Mouse (Mus musculus): ENCODE data around the gene Stk39. TPM values are rescaled to one million over a fixed set of nuclear protein-coding genes. Genes with fewer than 3 reads are reported as not detected.

The Stk39 gene
- polyA plus RNA-seq, 1 experiment from 2014 or later: 1.3 TPM

- no peak overlapping the region for H3K4me2 ChIP-seq (ENCODE audit: low read depth, low read length)
- H3K27ac ChIP-seq (ENCODE audit: low read length): no peak overlapping the region
- WGBS (ENCODE audit: insufficient replicate concordance): 42% methylated on average over 19 of the region's 19 CpGs
These were observed 6.6 kb downstream of the Stk39 start for GRCm38 (mm10) chr2:68465266-68466123.

GRCm38 (mm10) chr2:68464456-68464855 is 7.6 kb downstream of the Stk39 start:
- no peak overlapping the region for H3K9ac ChIP-seq (ENCODE audit: low read depth, low read length)
- peaks cover 2% of the 10 kb centered on the region for H3K27me3 ChIP-seq (ENCODE audit: control insufficient read depth, insufficient read depth, low read depth, low read length)
- ATAC-seq (ENCODE audit: low read depth): no peak
- no peak overlapping the region for H3K4me2 ChIP-seq (ENCODE audit: low read depth, low read length)
- H3K4me1 ChIP-seq (ENCODE audit: control insufficient read depth, low read depth, low read length): no peaks in the 10 kb centered on the region
- no peak overlapping the region for H3K4me3 ChIP-seq (ENCODE audit: low read depth, low read length)
- no peak overlapping the region for H3K27ac ChIP-seq (ENCODE audit: low read length)
- no peaks in the 10 kb centered on the region for H3K9me3 ChIP-seq (replicated peaks; ENCODE audit: control insufficient read depth, low read length)
- WGBS (ENCODE audit: insufficient replicate concordance): 76% methylated on average over 4 of the region's 4 CpGs
- no peaks in the 10 kb centered on the region for H3K36me3 ChIP-seq (ENCODE audit: control insufficient read depth, insufficient read depth)

More at GRCm38 (mm10) chr2:68465266-68466123, 6.6 kb downstream of the Stk39 start:
- ATAC-seq (ENCODE audit: low read depth): no peak
- no peaks in the 10 kb centered on the region for H3K4me1 ChIP-seq (ENCODE audit: control insufficient read depth, low read depth, low read length)
- peaks cover 9% of the 10 kb centered on the region for H3K27me3 ChIP-seq (ENCODE audit: control insufficient read depth, insufficient read depth, low read depth, low read length)
- H3K9me3 ChIP-seq (replicated peaks; ENCODE audit: control insufficient read depth, low read length): no peaks in the 10 kb centered on the region
- no peak overlapping the region for H3K4me3 ChIP-seq (ENCODE audit: low read depth, low read length)
- H3K36me3 ChIP-seq (ENCODE audit: control insufficient read depth, insufficient read depth): no peaks in the 10 kb centered on the region
- H3K9ac ChIP-seq (ENCODE audit: low read depth, low read length): no peak overlapping the region

- Histone ChIP-seq H3K4me3 (ENCODE audit: low read depth, low read length) (no peak overlapping the region), H3K4me2 (ENCODE audit: low read depth, low read length) (no peak overlapping the region), H3K9me3 (replicated peaks; ENCODE audit: control insufficient read depth, low read length) (no peaks in the 10 kb centered on the region), H3K27me3 (ENCODE audit: control insufficient read depth, insufficient read depth, low read depth, low read length) (no peaks in the 10 kb centered on the region), H3K9ac (ENCODE audit: low read depth, low read length) (no peak overlapping the region), H3K27ac (ENCODE audit: low read length) (no peak overlapping the region), H3K36me3 (ENCODE audit: control insufficient read depth, insufficient read depth) (no peaks in the 10 kb centered on the region), H3K4me1 (ENCODE audit: control insufficient read depth, low read depth, low read length) (no peaks in the 10 kb centered on the region)
- no peak for ATAC-seq (ENCODE audit: low read depth)
- 54% methylated on average over 4 of the region's 4 CpGs for WGBS (ENCODE audit: insufficient replicate concordance)
These were observed 8.3 kb downstream of the Stk39 start for GRCm38 (mm10) chr2:68463801-68464200.

GRCm38 (mm10) chr2:68458115-68458514 is 14.0 kb downstream of the Stk39 start:
- Histone ChIP-seq H3K4me2 (ENCODE audit: low read depth, low read length) (no peak overlapping the region), H3K4me3 (ENCODE audit: low read depth, low read length) (no peak overlapping the region), H3K9ac (ENCODE audit: low read depth, low read length) (no peak overlapping the region), H3K4me1 (ENCODE audit: control insufficient read depth, low read depth, low read length) (no peaks in the 10 kb centered on the region), H3K36me3 (ENCODE audit: control insufficient read depth, insufficient read depth) (no peaks in the 10 kb centered on the region), H3K27me3 (ENCODE audit: control insufficient read depth, insufficient read depth, low read depth, low read length) (no peaks in the 10 kb centered on the region), H3K9me3 (replicated peaks; ENCODE audit: control insufficient read depth, low read length) (no peaks in the 10 kb centered on the region), H3K27ac (ENCODE audit: low read length) (no peak overlapping the region)
- ATAC-seq (ENCODE audit: low read depth): no peak
- WGBS (ENCODE audit: insufficient replicate concordance): 58% methylated on average over 5 of the region's 5 CpGs

- H3K4me3 ChIP-seq (ENCODE audit: low read depth, low read length): no peak overlapping the region
- H3K36me3 ChIP-seq (ENCODE audit: control insufficient read depth, insufficient read depth): no peaks in the 10 kb centered on the region
- H3K4me2 ChIP-seq (ENCODE audit: low read depth, low read length): no peak overlapping the region
- no peak for ATAC-seq (ENCODE audit: low read depth)
- H3K27ac ChIP-seq (ENCODE audit: low read length): no peak overlapping the region
- H3K9ac ChIP-seq (ENCODE audit: low read depth, low read length): no peak overlapping the region
- H3K4me1 ChIP-seq (ENCODE audit: control insufficient read depth, low read depth, low read length): no peaks in the 10 kb centered on the region
- WGBS (ENCODE audit: insufficient replicate concordance): 54% methylated on average over 6 of the region's 6 CpGs
- no peaks in the 10 kb centered on the region for H3K27me3 ChIP-seq (ENCODE audit: control insufficient read depth, insufficient read depth, low read depth, low read length)
- no peaks in the 10 kb centered on the region for H3K9me3 ChIP-seq (replicated peaks; ENCODE audit: control insufficient read depth, low read length)
These were observed 14.5 kb downstream of the Stk39 start for GRCm38 (mm10) chr2:68457455-68458032.

GRCm38 (mm10) chr2:68456899-68457298 is 15.2 kb downstream of the Stk39 start:
- H3K9me3 ChIP-seq (replicated peaks; ENCODE audit: control insufficient read depth, low read length): no peaks in the 10 kb centered on the region
- H3K36me3 ChIP-seq (ENCODE audit: control insufficient read depth, insufficient read depth): no peaks in the 10 kb centered on the region
- 51% methylated on average over 6 of the region's 6 CpGs for WGBS (ENCODE audit: insufficient replicate concordance)
- H3K27me3 ChIP-seq (ENCODE audit: control insufficient read depth, insufficient read depth, low read depth, low read length): no peaks in the 10 kb centered on the region
- H3K4me1 ChIP-seq (ENCODE audit: control insufficient read depth, low read depth, low read length): no peaks in the 10 kb centered on the region
- ATAC-seq (ENCODE audit: low read depth): no peak
- H3K4me3 ChIP-seq (ENCODE audit: low read depth, low read length): no peak overlapping the region
- no peak overlapping the region for H3K9ac ChIP-seq (ENCODE audit: low read depth, low read length)
- no peak overlapping the region for H3K27ac ChIP-seq (ENCODE audit: low read length)
- no peak overlapping the region for H3K4me2 ChIP-seq (ENCODE audit: low read depth, low read length)

GRCm38 (mm10) chr2:68452379-68452778 is 19.7 kb downstream of the Stk39 start:
- 61% methylated on average over 4 of the region's 4 CpGs for WGBS (ENCODE audit: insufficient replicate concordance)
- Histone ChIP-seq H3K4me1 (ENCODE audit: control insufficient read depth, low read depth, low read length) (no peaks in the 10 kb centered on the region), H3K9ac (ENCODE audit: low read depth, low read length) (no peak overlapping the region), H3K27ac (ENCODE audit: low read length) (no peak overlapping the region), H3K9me3 (replicated peaks; ENCODE audit: control insufficient read depth, low read length) (no peaks in the 10 kb centered on the region), H3K36me3 (ENCODE audit: control insufficient read depth, insufficient read depth) (no peaks in the 10 kb centered on the region), H3K27me3 (ENCODE audit: control insufficient read depth, insufficient read depth, low read depth, low read length) (no peaks in the 10 kb centered on the region), H3K4me3 (ENCODE audit: low read depth, low read length) (no peak overlapping the region), H3K4me2 (ENCODE audit: low read depth, low read length) (no peak overlapping the region)
- ATAC-seq (ENCODE audit: low read depth): no peak

- Histone ChIP-seq H3K27me3 (ENCODE audit: control insufficient read depth, insufficient read depth, low read depth, low read length) (no peaks in the 10 kb centered on the region), H3K27ac (ENCODE audit: low read length) (no peak overlapping the region), H3K9ac (ENCODE audit: low read depth, low read length) (no peak overlapping the region), H3K4me2 (ENCODE audit: low read depth, low read length) (no peak overlapping the region), H3K4me1 (ENCODE audit: control insufficient read depth, low read depth, low read length) (no peaks in the 10 kb centered on the region), H3K36me3 (ENCODE audit: control insufficient read depth, insufficient read depth) (no peaks in the 10 kb centered on the region), H3K9me3 (replicated peaks; ENCODE audit: control insufficient read depth, low read length) (no peaks in the 10 kb centered on the region), H3K4me3 (ENCODE audit: low read depth, low read length) (no peak overlapping the region)
- no peak for ATAC-seq (ENCODE audit: low read depth)
- WGBS (ENCODE audit: insufficient replicate concordance): 76% methylated on average over 10 of the region's 10 CpGs
These were observed 24.0 kb downstream of the Stk39 start for GRCm38 (mm10) chr2:68448035-68448434.

GRCm38 (mm10) chr2:68443141-68443540 is 28.9 kb downstream of the Stk39 start:
- H3K27ac ChIP-seq (ENCODE audit: low read length): no peak overlapping the region
- no peak overlapping the region for H3K4me3 ChIP-seq (ENCODE audit: low read depth, low read length)
- no peak overlapping the region for H3K9ac ChIP-seq (ENCODE audit: low read depth, low read length)
- no peak for ATAC-seq (ENCODE audit: low read depth)
- H3K9me3 ChIP-seq (replicated peaks; ENCODE audit: control insufficient read depth, low read length): no peaks in the 10 kb centered on the region
- no peak overlapping the region for H3K4me2 ChIP-seq (ENCODE audit: low read depth, low read length)
- H3K4me1 ChIP-seq (ENCODE audit: control insufficient read depth, low read depth, low read length): no peaks in the 10 kb centered on the region
- 68% methylated on average over 6 of the region's 6 CpGs for WGBS (ENCODE audit: insufficient replicate concordance)
- H3K36me3 ChIP-seq (ENCODE audit: control insufficient read depth, insufficient read depth): no peaks in the 10 kb centered on the region
- no peaks in the 10 kb centered on the region for H3K27me3 ChIP-seq (ENCODE audit: control insufficient read depth, insufficient read depth, low read depth, low read length)
